Mouse (Mus musculus) spleen, adult 2 months (tissue): Measurements from ENCODE around the gene Prox1.

Experiments
- CTCF ChIP-seq: fragments of 200-500 bp; IDR thresholded peaks from 2 replicates; pipeline ENCODE4 v1.5.1; 2011; ENCODE audit warnings: mild to moderate bottlenecking, inconsistent platforms; ENCODE audit not compliant: insufficient read depth, insufficient read length, insufficient replicate concordance; ENCODE audit errors: extremely low read depth
- POLR2A ChIP-seq: fragments of 200-500 bp; IDR thresholded peaks from 2 replicates; pipeline ENCODE4 v1.6.1; 2011; ENCODE audit warnings: low read depth, low read length, inconsistent platforms

DNA sequence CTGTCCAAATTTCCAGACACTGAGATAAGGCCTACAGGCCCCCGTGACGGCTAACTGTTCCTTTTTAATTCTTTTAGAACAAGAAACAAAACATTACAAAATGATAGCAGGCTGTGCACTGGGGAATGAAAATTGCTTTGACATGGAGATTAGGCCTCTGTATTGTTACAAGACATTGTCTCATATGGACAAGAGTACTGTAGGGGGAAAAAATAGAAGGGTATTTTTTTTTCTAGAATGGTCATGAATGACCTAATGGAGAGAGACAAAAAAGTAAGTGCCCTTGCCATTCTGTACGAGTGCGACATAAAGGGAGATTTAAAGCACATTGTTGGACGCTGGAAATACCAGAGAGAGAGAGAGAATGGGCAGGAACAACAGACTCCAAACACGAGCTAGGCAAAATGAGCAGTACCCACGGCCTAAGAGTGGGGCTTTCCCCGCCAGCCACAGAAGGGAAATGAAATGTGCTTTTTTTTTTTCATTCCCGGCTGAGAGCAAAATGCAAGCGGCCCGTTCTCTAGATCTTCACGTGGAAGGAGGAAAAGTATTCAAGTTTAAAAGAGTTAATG is 21.8 kb downstream of the Prox1 start:
- TF ChIP-seq CTCF (no peak), POLR2A (no peak)
